Mouse (Mus musculus) B cell, adult 2 months (primary cell): Measurements from ENCODE around the gene Slc11a1.

Experiments
- DNase-seq, 2 experiments: peaks; one replicate each; pipeline ENCODE4 v3.0.0; 2022

The Slc11a1 gene

DNA sequence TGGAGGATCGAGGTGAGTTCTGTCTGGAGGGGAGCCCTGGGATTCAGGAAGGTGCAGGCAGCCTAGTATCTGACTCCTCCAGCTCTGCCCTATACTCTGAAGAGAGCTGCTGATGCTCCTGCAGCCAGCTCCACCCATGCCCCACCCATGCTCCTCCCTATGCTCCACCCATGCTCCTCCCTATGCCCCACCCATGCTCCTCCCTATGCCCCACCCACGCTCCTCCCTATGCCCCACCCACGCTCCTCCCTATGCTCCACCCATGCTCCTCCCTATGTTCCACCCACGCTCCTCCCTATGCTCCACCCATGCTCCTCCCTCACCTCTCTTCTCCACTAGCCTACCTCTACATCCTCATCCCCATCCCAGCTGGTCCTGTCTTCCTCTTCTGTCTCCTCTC is 40.1 kb downstream of the Slc11a1 start:
- no peak for DNase-seq

DNA sequence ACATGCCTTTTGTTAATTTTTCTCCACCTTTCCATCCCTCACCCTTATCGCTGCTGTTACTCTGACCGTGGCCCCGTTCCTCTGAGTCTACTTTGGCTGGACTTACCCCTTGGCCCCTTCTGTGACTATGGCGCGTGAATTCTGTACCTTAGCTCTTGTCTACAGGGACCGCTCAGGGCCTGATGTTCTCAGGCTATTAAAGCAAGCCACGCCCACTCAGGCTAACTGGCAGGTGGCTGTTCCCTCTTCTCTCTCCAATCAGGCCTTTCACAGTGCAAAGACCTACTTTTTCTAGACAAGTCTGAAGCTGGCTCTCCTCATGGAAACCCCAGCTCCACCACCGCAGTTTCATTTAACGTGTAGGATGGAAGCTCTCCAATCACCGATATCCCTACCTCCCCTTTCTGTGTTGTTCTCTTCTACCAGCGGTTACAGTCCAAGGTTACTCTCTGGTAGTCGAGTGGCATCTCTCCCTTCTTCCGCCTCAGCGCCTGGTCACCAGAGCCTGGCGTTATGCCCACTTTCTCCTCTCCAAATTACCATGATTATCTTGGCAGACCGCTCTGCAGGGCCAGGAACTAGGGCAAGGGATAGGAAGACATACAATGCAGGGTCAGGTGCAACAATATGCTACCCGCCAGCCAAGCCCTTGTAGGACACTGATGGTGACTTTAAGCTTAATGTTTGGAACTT is 43.9 kb downstream of the Slc11a1 start:
- DNase-seq = no peak

DNA sequence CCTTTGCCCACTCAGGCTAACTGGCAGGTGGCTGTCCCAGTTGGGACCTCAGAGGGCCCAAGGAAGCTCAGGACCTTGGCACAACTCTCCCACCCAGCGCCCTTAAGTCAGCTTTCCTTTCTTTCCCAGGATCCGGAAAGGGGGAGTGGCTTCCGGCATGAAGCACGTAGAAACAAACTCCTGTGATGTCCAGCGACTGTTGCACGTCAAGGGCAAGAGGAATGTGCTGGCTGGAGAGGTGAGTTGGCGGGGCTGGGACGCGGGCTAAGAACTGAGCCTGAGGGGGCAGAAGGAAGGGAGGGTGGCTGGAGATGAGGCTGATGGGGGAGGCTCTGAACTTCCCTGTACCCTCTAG is 44.4 kb downstream of the Slc11a1 start:
- DNase-seq = no peak

DNA sequence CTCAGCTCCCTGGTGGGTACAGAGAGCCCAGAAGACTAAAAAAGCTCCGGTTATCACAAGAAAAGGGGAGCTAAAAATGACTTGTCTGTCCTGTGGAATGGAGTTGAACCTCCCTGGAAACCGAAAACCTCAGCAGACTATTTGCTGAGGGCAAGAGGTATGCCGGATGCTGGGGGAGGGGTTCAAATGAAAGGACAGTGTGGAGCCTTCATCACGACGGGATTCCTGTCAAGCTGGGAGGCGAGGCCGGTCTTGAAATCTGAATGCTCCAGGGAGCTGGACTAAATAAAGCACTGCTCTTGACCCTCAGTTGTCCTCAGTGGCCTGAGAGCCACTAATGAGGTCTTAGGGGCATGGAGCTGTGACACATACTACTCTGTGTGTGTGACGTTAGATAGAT is 48.2 kb downstream of the Slc11a1 start:
- no peak for DNase-seq

DNA sequence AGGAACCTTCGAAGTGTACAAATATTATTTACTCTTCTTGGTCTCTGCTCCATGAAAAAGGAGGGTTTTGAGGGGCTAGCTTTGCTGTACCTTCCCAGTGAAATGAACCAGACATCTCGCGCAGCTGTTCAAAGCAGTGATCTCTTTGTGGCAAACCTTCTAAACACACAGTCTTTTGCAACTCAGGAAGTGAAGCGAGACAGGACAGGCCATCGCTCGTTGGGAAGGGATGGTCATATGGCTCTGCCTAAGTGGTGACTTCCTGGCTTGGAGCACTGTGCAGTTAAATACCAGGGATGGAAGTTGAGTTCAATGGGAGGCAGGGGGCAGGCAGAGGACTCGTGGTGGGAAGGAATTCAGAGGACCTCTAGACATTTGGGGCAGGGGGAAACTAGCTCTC is 50.9 kb downstream of the Slc11a1 start:
- DNase-seq = no peak

DNA sequence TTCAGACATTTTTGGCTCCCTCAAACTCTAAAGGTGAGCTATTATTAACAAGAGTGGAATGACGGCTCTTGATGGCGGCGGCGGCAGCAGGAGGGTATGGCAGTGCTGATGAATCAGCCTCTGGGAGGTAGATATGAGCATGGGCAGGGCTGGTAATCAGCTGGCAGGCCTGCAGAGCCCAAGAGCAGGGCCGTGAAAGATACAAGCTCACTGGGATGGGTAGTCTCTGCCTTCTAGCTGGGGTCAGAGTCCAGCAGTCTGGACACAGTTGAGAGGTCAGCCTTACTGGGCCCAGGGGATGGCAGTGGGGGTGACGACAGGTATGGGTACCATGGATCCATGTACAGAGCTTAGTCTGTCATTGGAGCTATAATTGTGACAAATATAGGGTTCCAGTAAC is 58.2 kb downstream of the Slc11a1 start:
- no peak for DNase-seq

DNA sequence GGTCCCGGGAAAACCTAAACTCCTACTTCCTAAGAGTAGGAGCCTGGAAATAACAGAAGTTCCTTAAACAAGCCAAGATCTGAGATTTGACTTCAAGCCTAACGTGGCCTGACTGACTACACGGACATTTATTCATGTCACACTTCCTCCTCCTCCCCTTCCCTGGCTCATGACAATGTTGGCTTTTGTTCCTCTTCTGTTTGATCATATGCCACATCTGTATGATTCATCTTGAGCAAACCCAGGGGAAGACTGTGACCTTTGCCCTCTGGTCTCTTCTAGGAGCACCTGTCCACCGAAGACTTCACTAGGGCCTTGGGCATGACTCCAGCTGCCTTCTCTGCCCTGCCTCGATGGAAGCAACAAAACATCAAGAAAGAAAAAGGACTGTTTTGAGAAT is 59.6 kb downstream of the Slc11a1 start:
- no peak for DNase-seq

DNA sequence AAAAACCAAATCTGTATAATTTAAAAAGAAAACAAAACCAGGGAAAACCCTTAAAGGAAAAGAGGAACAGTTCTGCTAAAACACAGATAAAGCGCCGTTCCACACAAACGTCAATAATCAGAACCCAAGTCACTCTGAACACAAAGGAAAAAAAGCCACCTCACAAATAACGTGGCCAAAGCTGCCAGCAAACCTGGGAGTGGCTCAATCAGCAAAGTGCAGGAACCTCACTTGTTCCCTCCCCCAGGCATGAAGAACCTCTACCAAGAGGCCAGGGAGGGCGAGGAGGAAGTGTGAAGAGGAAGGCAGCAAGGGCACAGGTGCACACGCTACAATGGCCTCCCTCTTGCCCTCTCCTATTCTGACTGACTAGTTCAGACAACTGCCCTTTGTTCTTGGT is 60.6 kb downstream of the Slc11a1 start:
- peak; percentile 9 to 14 for DNase-seq
